Mouse (Mus musculus): ENCODE measurements around the gene Map10. TPM values are rescaled to one million over a fixed set of nuclear protein-coding genes. Genes with fewer than 3 reads are reported as not detected.

Map10 gene
- polyA plus RNA-seq, 1 experiment from 2014 or later: 5.3 TPM

DNA sequence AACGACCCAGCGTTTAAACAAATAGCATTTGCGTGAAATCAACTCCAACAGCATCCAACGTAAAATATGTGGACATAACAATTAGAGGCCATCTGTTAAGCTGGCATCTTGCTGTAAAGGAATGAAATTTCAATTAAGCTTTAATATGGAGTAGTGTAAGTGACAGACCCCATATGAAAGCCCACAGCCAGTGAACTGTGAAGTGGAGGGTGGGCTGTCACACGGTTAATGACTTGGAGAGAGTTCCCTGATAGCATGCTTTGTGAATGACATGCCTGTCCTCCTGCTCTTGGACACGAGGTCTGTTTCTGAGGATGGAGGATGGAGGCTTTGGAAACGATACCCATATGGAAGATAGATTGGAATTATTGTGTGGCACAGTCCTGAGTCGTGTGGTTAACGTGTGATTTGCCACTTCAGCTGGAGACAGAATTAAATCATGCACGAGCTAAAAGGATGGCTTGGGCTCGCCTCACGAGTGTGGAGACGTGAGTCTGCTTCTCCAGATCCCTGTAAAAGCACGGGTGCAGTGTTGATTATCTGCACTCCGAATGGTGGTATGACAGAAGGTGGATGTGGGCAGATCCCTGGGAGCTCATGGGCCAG lies 33.4 kb downstream of the Map10 start:
- Histone ChIP-seq H3K9ac (ENCODE audit: low read depth, low read length) (no peak overlapping the region), H3K36me3 (ENCODE audit: insufficient read depth, low read length) (no peaks in the 10 kb centered on the region), H3K4me1 (replicated peaks; ENCODE audit: insufficient read depth, low read length) (no peaks in the 10 kb centered on the region), H3K9me3 (replicated peaks; ENCODE audit: low read length) (no peaks in the 10 kb centered on the region), H3K27me3 (ENCODE audit: insufficient read depth, low read length) (no peaks in the 10 kb centered on the region), H3K4me3 (replicated peaks; ENCODE audit: low read depth, low read length) (no peak overlapping the region), H3K27ac (no peak overlapping the region), H3K4me2 (ENCODE audit: low read length) (no peak overlapping the region)
- no peak for ATAC-seq (replicated peaks; ENCODE audit: low FRiP score, low read depth)
- no peak for DNase-seq (ENCODE audit: low spot score)
- WGBS: 39% methylated on average over 15 of the region's 15 CpGs
- no peak for TF ChIP-seq CTCF (IDR thresholded peaks at IDR 0.05; ENCODE audit: low read depth)

GRCm38 (mm10) chr8:125704434-125704833 lies 34.8 kb downstream of the Map10 start:
- Histone ChIP-seq H3K4me1 (replicated peaks; ENCODE audit: insufficient read depth, low read length) (no peaks in the 10 kb centered on the region), H3K4me3 (replicated peaks; ENCODE audit: low read depth, low read length) (no peak overlapping the region), H3K9me3 (replicated peaks; ENCODE audit: low read length) (no peaks in the 10 kb centered on the region), H3K27me3 (ENCODE audit: insufficient read depth, low read length) (no peaks in the 10 kb centered on the region), H3K9ac (ENCODE audit: low read depth, low read length) (no peak overlapping the region), H3K4me2 (ENCODE audit: low read length) (no peak overlapping the region), H3K36me3 (ENCODE audit: insufficient read depth, low read length) (no peaks in the 10 kb centered on the region), H3K27ac (no peak overlapping the region)
- no peak for TF ChIP-seq CTCF (IDR thresholded peaks at IDR 0.05; ENCODE audit: low read depth)
- DNase-seq (ENCODE audit: low spot score): no peak
- ATAC-seq (replicated peaks; ENCODE audit: low FRiP score, low read depth): no peak
- WGBS: 93% methylated on average over 6 of the region's 6 CpGs

DNA sequence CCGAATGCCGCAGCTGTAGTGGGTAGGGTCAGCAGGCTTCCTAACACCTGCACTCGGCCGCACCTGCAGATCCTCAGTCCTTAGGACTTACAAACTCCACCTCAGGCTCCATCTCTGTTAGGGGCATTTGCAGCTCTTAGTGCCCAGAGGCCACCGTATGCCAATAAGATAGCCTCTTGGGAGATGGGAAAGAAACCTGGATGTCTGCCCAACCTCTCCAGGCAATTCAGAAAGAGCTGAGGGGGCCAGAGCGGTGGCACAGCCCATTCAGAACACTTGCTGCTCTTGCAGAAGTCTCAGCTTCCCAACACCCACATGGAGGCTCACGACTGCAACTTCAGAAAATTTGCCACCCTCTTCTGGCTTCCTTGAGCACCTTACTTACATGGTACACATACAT lies 36.2 kb downstream of the Map10 start:
- no peaks in the 10 kb centered on the region for H3K27me3 ChIP-seq (ENCODE audit: insufficient read depth, low read length)
- H3K4me3 ChIP-seq (replicated peaks; ENCODE audit: low read depth, low read length): no peak overlapping the region
- no peak for ATAC-seq (replicated peaks; ENCODE audit: low FRiP score, low read depth)
- TF ChIP-seq CTCF (IDR thresholded peaks at IDR 0.05; ENCODE audit: low read depth): no peak
- 86% methylated on average over 7 of the region's 7 CpGs for WGBS
- no peak overlapping the region for H3K27ac ChIP-seq
- no peak overlapping the region for H3K9ac ChIP-seq (ENCODE audit: low read depth, low read length)
- H3K4me1 ChIP-seq (replicated peaks; ENCODE audit: insufficient read depth, low read length): no peaks in the 10 kb centered on the region
- no peak for DNase-seq (ENCODE audit: low spot score)
- no peak overlapping the region for H3K4me2 ChIP-seq (ENCODE audit: low read length)
- H3K36me3 ChIP-seq (ENCODE audit: insufficient read depth, low read length): no peaks in the 10 kb centered on the region
- H3K9me3 ChIP-seq (replicated peaks; ENCODE audit: low read length): no peaks in the 10 kb centered on the region

DNA sequence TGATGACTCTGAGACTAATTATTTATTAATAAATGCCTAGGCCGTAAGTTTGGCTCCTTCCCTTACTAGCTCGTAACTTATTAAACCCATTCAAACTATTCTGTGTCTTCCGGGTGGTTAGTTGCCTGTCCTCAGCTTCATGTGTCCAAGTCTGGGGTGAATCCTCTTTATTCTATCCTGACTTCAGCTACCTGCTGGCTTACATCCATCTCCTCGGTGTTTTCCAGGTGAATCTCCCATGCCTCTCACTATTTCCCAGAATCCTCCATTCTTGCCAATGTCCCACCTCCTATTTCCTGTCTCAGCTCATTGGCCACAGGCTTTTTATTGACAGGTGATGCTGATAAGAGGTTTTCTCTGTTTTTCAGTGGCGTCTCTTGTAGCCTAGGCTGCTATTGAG lies 39.6 kb downstream of the Map10 start:
- Histone ChIP-seq H3K9ac (ENCODE audit: low read depth, low read length) (no peak overlapping the region), H3K9me3 (replicated peaks; ENCODE audit: low read length) (no peaks in the 10 kb centered on the region), H3K36me3 (ENCODE audit: insufficient read depth, low read length) (no peaks in the 10 kb centered on the region), H3K4me1 (replicated peaks; ENCODE audit: insufficient read depth, low read length) (no peaks in the 10 kb centered on the region), H3K4me3 (replicated peaks; ENCODE audit: low read depth, low read length) (no peak overlapping the region), H3K27ac (no peak overlapping the region), H3K4me2 (ENCODE audit: low read length) (no peak overlapping the region), H3K27me3 (ENCODE audit: insufficient read depth, low read length) (no peaks in the 10 kb centered on the region)
- TF ChIP-seq CTCF (IDR thresholded peaks at IDR 0.05; ENCODE audit: low read depth): no peak
- 79% methylated on average over 5 of the region's 5 CpGs for WGBS
- ATAC-seq (replicated peaks; ENCODE audit: low FRiP score, low read depth) (no peak), DNase-seq (ENCODE audit: low spot score) (no peak)

- no peak overlapping the region for H3K27ac ChIP-seq
- no peak overlapping the region for H3K4me2 ChIP-seq (ENCODE audit: low read length)
- 90% methylated on average over 5 of the region's 5 CpGs for WGBS
- no peaks in the 10 kb centered on the region for H3K9me3 ChIP-seq (replicated peaks; ENCODE audit: low read length)
- no peak overlapping the region for H3K9ac ChIP-seq (ENCODE audit: low read depth, low read length)
- H3K4me1 ChIP-seq (replicated peaks; ENCODE audit: insufficient read depth, low read length): no peaks in the 10 kb centered on the region
- no peak for ATAC-seq (replicated peaks; ENCODE audit: low FRiP score, low read depth)
- H3K36me3 ChIP-seq (ENCODE audit: insufficient read depth, low read length): no peaks in the 10 kb centered on the region
- no peak for DNase-seq (ENCODE audit: low spot score)
- H3K4me3 ChIP-seq (replicated peaks; ENCODE audit: low read depth, low read length): no peak overlapping the region
- H3K27me3 ChIP-seq (ENCODE audit: insufficient read depth, low read length): no peaks in the 10 kb centered on the region
- TF ChIP-seq CTCF (IDR thresholded peaks at IDR 0.05; ENCODE audit: low read depth): no peak
These were observed 41.9 kb downstream of the Map10 start for GRCm38 (mm10) chr8:125711514-125711913.

- Histone ChIP-seq H3K36me3 (ENCODE audit: insufficient read depth, low read length) (no peaks in the 10 kb centered on the region), H3K9ac (ENCODE audit: low read depth, low read length) (no peak overlapping the region), H3K27me3 (ENCODE audit: insufficient read depth, low read length) (no peaks in the 10 kb centered on the region), H3K9me3 (replicated peaks; ENCODE audit: low read length) (no peaks in the 10 kb centered on the region), H3K4me1 (replicated peaks; ENCODE audit: insufficient read depth, low read length) (no peaks in the 10 kb centered on the region), H3K4me2 (ENCODE audit: low read length) (no peak overlapping the region), H3K27ac (no peak overlapping the region), H3K4me3 (replicated peaks; ENCODE audit: low read depth, low read length) (no peak overlapping the region)
- no peak for ATAC-seq (replicated peaks; ENCODE audit: low FRiP score, low read depth)
- 45% methylated on average over 4 of the region's 4 CpGs for WGBS
- TF ChIP-seq CTCF (IDR thresholded peaks at IDR 0.05; ENCODE audit: low read depth): no peak
- DNase-seq (ENCODE audit: low spot score): no peak
These were observed 46.6 kb downstream of the Map10 start for GRCm38 (mm10) chr8:125716211-125716610.

GRCm38 (mm10) chr8:125716613-125717012 lies 47.0 kb downstream of the Map10 start:
- TF ChIP-seq CTCF (IDR thresholded peaks at IDR 0.05; ENCODE audit: low read depth): no peak
- Histone ChIP-seq H3K4me2 (ENCODE audit: low read length) (no peak overlapping the region), H3K9me3 (replicated peaks; ENCODE audit: low read length) (no peaks in the 10 kb centered on the region), H3K4me3 (replicated peaks; ENCODE audit: low read depth, low read length) (no peak overlapping the region), H3K4me1 (replicated peaks; ENCODE audit: insufficient read depth, low read length) (no peaks in the 10 kb centered on the region), H3K27ac (no peak overlapping the region), H3K27me3 (ENCODE audit: insufficient read depth, low read length) (no peaks in the 10 kb centered on the region), H3K36me3 (ENCODE audit: insufficient read depth, low read length) (no peaks in the 10 kb centered on the region), H3K9ac (ENCODE audit: low read depth, low read length) (no peak overlapping the region)
- ATAC-seq (replicated peaks; ENCODE audit: low FRiP score, low read depth) (0 out of 2 replicates have a peak, but pooled peaks have one; percentile 10), DNase-seq (ENCODE audit: low spot score) (no peak)
- WGBS: 12% methylated on average over 7 of the region's 7 CpGs

Measured in kidney, postnatal 0 days (tissue).